Mouse (Mus musculus) layer of hippocampus, postnatal 36 days (tissue): ENCODE data around the gene Sik3. TPM values are rescaled to one million over a fixed set of nuclear protein-coding genes. Genes with fewer than 3 reads are reported as not detected.
"Not testable (repeated sequence)": the region's sequence is repeated elsewhere in the genome, so short reads cannot be mapped to it uniquely, and the experiment has no call there.

Experiments used
- DNase-seq, 2 experiments: peaks; one replicate each; pipeline ENCODE4 v3.0.0; 2022
- total RNA-seq, 2 experiments: library from RNA; stranded (reverse); gene quantifications; 2 replicates each; pipeline ENCODE4 v1.2.3; 2021

Sik3 gene
- total RNA-seq, 2 experiments from 2014 or later = 129 to 141 TPM

- DNase-seq = no peak
These were observed 141.8 kb downstream of the Sik3 start for GRCm38 (mm10) chr9:46154469-46154868.

- no peak for DNase-seq
These were observed 142.4 kb downstream of the Sik3 start for GRCm38 (mm10) chr9:46155026-46155425.

- not testable (repeated sequence) for DNase-seq
These were observed 143.2 kb downstream of the Sik3 start for GRCm38 (mm10) chr9:46155818-46156217.

GRCm38 (mm10) chr9:46156711-46157110, 144.1 kb downstream of the Sik3 start:
- DNase-seq = no peak

GRCm38 (mm10) chr9:46158273-46158813, 145.7 kb downstream of the Sik3 start:
- no peak for DNase-seq

GRCm38 (mm10) chr9:46163430-46163829, 150.8 kb downstream of the Sik3 start:
- no peak for DNase-seq

- no peak for DNase-seq
These were observed 156.2 kb downstream of the Sik3 start for GRCm38 (mm10) chr9:46168802-46169201.

GRCm38 (mm10) chr9:46172251-46172650, 159.6 kb downstream of the Sik3 start:
- no peak for DNase-seq

- DNase-seq = no peak
These were observed 160.3 kb downstream of the Sik3 start for GRCm38 (mm10) chr9:46172953-46173352.

- no peak for DNase-seq
These were observed 161.3 kb downstream of the Sik3 start for GRCm38 (mm10) chr9:46173919-46174318.

- DNase-seq = no peak
These were observed 162.2 kb downstream of the Sik3 start for GRCm38 (mm10) chr9:46174770-46175294.

- DNase-seq = no peak
These were observed 162.7 kb downstream of the Sik3 start for GRCm38 (mm10) chr9:46175300-46175699.

- no peak for DNase-seq
These were observed 163.3 kb downstream of the Sik3 start for GRCm38 (mm10) chr9:46175938-46176375.

- no peak for DNase-seq
These were observed 164.0 kb downstream of the Sik3 start for GRCm38 (mm10) chr9:46176613-46177012.

- DNase-seq = no peak
These were observed 166.0 kb downstream of the Sik3 start for GRCm38 (mm10) chr9:46178595-46178994.

- no peak for DNase-seq
These were observed 168.7 kb downstream of the Sik3 start for GRCm38 (mm10) chr9:46181297-46181696.

- DNase-seq = no peak
These were observed 171.9 kb downstream of the Sik3 start for GRCm38 (mm10) chr9:46184542-46184941.

- no peak for DNase-seq
These were observed 172.6 kb downstream of the Sik3 start for GRCm38 (mm10) chr9:46185191-46185590.

- DNase-seq = no peak
These were observed 173.8 kb downstream of the Sik3 start for GRCm38 (mm10) chr9:46186387-46186786.

GRCm38 (mm10) chr9:46188370-46188769, 175.8 kb downstream of the Sik3 start:
- no peak for DNase-seq

GRCm38 (mm10) chr9:46188956-46189355, 176.3 kb downstream of the Sik3 start:
- no peak for DNase-seq

GRCm38 (mm10) chr9:46189381-46189780, 176.8 kb downstream of the Sik3 start:
- no peak for DNase-seq

GRCm38 (mm10) chr9:46191234-46191633, 178.6 kb downstream of the Sik3 start:
- DNase-seq = no peak

GRCm38 (mm10) chr9:46191644-46192043, 179.0 kb downstream of the Sik3 start:
- no peak for DNase-seq

GRCm38 (mm10) chr9:46192642-46193041, 180.0 kb downstream of the Sik3 start:
- DNase-seq = no peak
